Mouse (Mus musculus): ENCODE data around the gene Pitpnm2.

GRCm38 (mm10) chr5:124267652-124268051, 18.1 kb upstream of the Pitpnm2 start:
- no peak for TF ChIP-seq POLR2A (IDR thresholded peaks at IDR 0.05; ENCODE audit: control insufficient read depth, low read depth, low read length)
- no peak for TF ChIP-seq CTCF (IDR thresholded peaks at IDR 0.05; ENCODE audit: control insufficient read depth, insufficient read depth, insufficient replicate concordance, low read depth, low read length)
